Mouse (Mus musculus) heart, postnatal 14 days (tissue): ENCODE measurements around the gene Kcnd3. TPM values are rescaled to one million over a fixed set of nuclear protein-coding genes. Genes with fewer than 3 reads are reported as not detected.
A peak's percentile ranks its signal among the peaks of the same experiment; 100 is the strongest.

Experiments
- DNase-seq, 2 experiments: peaks; one replicate each; pipeline ENCODE4 v3.0.0; 2021 to 2022
- intact Hi-C: fragments of 180-260 bp; cut with DNase I; formaldehyde crosslinking; loops from one replicate; pipeline ENCODE4 v1.15.1; 2025
- total RNA-seq, 2 experiments: library from RNA; stranded (reverse); gene quantifications; 2 replicates each; pipeline ENCODE4 v1.2.3; 2021

The Kcnd3 gene
- total RNA-seq, 2 experiments from 2014 or later: 4.4 to 5.2 TPM

GRCm38 (mm10) chr3:105452556-105453213 lies 555 bp downstream of the Kcnd3 start:
- intact Hi-C loops: loop anchor here (5.0 kb wide), 2 partner anchors 70 to 85 kb away; no protein-coding TSS in a partner anchor
- peak; percentile 39 to 45 for DNase-seq

- intact Hi-C loops: loop anchor here (5.0 kb wide), 2 partner anchors 69 to 84 kb away; no protein-coding TSS in a partner anchor
- DNase-seq: no peak
Measured at GRCm38 (mm10) chr3:105453214-105453950, 1.3 kb downstream of the Kcnd3 start.

- intact Hi-C loops: no loop called here
- no peak for DNase-seq
Measured at GRCm38 (mm10) chr3:105457657-105458056, 5.5 kb downstream of the Kcnd3 start.

- no peak for DNase-seq
- intact Hi-C loops: no loop called here
Measured at GRCm38 (mm10) chr3:105466538-105466937, 14.4 kb downstream of the Kcnd3 start.

GRCm38 (mm10) chr3:105472564-105472963 lies 20.4 kb downstream of the Kcnd3 start:
- intact Hi-C loops: no loop called here
- no peak for DNase-seq

- intact Hi-C loops: no loop called here
- peak in 1 of 2 experiments; percentile 6 for DNase-seq
Measured at GRCm38 (mm10) chr3:105476408-105476807, 24.3 kb downstream of the Kcnd3 start.

GRCm38 (mm10) chr3:105478876-105479275 lies 26.7 kb downstream of the Kcnd3 start:
- intact Hi-C loops: no loop called here
- DNase-seq: no peak

GRCm38 (mm10) chr3:105481419-105481818 lies 29.3 kb downstream of the Kcnd3 start:
- intact Hi-C loops: no loop called here

GRCm38 (mm10) chr3:105483651-105484052 lies 31.5 kb downstream of the Kcnd3 start:
- intact Hi-C loops: no loop called here

More at GRCm38 (mm10) chr3:105481419-105481818, 29.3 kb downstream of the Kcnd3 start:
- DNase-seq: no peak

GRCm38 (mm10) chr3:105487171-105487570 lies 35.0 kb downstream of the Kcnd3 start:
- intact Hi-C loops: no loop called here
- DNase-seq: peak; percentile 14 to 38

More at GRCm38 (mm10) chr3:105483651-105484052, 31.5 kb downstream of the Kcnd3 start:
- DNase-seq: no peak

GRCm38 (mm10) chr3:105489607-105490006 lies 37.5 kb downstream of the Kcnd3 start:
- intact Hi-C loops: no loop called here
- DNase-seq: peak; percentile 35 to 45

- intact Hi-C loops: no loop called here
- no peak for DNase-seq
Measured at GRCm38 (mm10) chr3:105494886-105495285, 42.8 kb downstream of the Kcnd3 start.

GRCm38 (mm10) chr3:105496216-105496615 lies 44.1 kb downstream of the Kcnd3 start:
- no peak for DNase-seq
- intact Hi-C loops: no loop called here

GRCm38 (mm10) chr3:105496935-105497334 lies 44.8 kb downstream of the Kcnd3 start:
- DNase-seq: no peak
- intact Hi-C loops: no loop called here

GRCm38 (mm10) chr3:105501071-105501470 lies 48.9 kb downstream of the Kcnd3 start:
- intact Hi-C loops: no loop called here

GRCm38 (mm10) chr3:105504272-105504671 lies 52.1 kb downstream of the Kcnd3 start:
- no peak for DNase-seq
- intact Hi-C loops: no loop called here

More at GRCm38 (mm10) chr3:105501071-105501470, 48.9 kb downstream of the Kcnd3 start:
- DNase-seq: no peak

- no peak for DNase-seq
- intact Hi-C loops: no loop called here
Measured at GRCm38 (mm10) chr3:105505161-105505872, 53.2 kb downstream of the Kcnd3 start.

- no peak for DNase-seq
Measured at GRCm38 (mm10) chr3:105505873-105506170, 53.7 kb downstream of the Kcnd3 start.

GRCm38 (mm10) chr3:105506592-105506991 lies 54.5 kb downstream of the Kcnd3 start:
- DNase-seq: no peak
- intact Hi-C loops: no loop called here

More at GRCm38 (mm10) chr3:105505873-105506170, 53.7 kb downstream of the Kcnd3 start:
- intact Hi-C loops: no loop called here

GRCm38 (mm10) chr3:105509321-105509720 lies 57.2 kb downstream of the Kcnd3 start:
- intact Hi-C loops: no loop called here
- DNase-seq: no peak

- intact Hi-C loops: no loop called here
- no peak for DNase-seq
Measured at GRCm38 (mm10) chr3:105511836-105512235, 59.7 kb downstream of the Kcnd3 start.
